Mouse (Mus musculus) brain, adult 2 months (tissue): Measurements from ENCODE around the gene Hcar1.

Experiments used
- DNase-seq: peaks from one replicate; pipeline ENCODE4 v3.0.0; 2011; ENCODE audit warnings: low read depth, low spot score

The Hcar1 gene

DNA sequence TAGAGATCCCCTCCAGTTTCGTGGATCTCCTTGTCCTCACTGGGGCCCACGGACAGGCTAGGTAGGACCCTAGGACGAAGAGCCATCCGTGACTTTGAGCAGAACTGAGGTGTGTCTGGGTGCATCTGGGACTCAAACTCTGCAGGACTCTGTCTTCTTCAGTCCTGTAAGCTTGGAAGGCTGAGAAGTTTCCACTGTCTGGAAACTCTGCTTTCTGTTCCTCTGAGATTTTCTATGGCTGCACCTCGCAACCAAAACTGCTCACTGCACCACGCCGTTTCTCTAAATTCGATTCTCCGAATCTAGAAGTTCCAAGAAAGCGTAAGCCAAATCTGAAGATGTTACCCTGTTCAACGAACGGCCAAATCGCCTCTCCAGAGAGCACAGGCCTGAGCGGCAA is 15.9 kb downstream of the Hcar1 start:
- no peak for DNase-seq

GRCm38 (mm10) chr5:123862374-123863350 is 17.2 kb downstream of the Hcar1 start:
- DNase-seq = peak; percentile 38

DNA sequence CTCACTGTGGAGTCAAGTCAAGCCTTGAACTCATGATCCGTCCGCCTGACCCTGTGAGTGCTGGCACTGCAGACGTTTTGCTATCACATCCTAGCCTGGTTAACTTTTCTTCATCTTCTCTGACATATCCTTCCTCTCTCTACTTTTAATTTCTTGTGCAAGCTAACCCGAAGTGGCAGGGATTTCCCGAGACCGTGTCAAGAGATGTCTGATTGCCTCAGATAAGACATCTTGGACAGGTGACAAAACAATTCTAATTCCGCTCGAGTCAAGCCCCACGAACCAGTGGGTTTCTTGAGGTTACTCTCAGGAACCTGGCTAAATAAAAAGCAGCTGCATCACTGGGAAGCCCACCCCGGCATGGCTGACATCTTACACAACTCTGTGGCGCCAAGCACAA is 21.0 kb downstream of the Hcar1 start:
- no peak for DNase-seq

DNA sequence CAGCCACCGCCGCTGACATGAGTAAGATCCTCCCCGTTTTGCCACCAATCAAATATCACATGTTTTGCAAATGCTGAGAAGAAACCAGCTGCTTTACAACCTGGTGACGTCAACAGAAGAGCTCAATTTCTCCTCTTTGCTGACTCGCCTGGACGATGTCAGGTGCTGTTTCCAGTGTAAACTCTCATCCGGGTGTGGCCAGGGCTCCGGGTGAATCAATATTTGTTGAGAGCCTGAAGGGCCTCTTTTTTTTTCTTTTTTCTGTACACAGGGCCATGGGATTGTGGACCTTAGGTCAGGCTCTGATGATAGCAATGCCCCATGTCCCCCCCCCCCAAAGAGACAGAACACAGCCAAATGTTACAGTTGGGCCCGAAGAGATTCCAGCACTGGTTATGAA is 25.3 kb downstream of the Hcar1 start:
- no peak for DNase-seq

GRCm38 (mm10) chr5:123853877-123854504 is 25.8 kb downstream of the Hcar1 start:
- DNase-seq = no peak

- DNase-seq = no peak
Observed at GRCm38 (mm10) chr5:123851398-123851797, 28.4 kb downstream of the Hcar1 start.

GRCm38 (mm10) chr5:123844316-123844715 is 35.5 kb downstream of the Hcar1 start:
- no peak for DNase-seq

DNA sequence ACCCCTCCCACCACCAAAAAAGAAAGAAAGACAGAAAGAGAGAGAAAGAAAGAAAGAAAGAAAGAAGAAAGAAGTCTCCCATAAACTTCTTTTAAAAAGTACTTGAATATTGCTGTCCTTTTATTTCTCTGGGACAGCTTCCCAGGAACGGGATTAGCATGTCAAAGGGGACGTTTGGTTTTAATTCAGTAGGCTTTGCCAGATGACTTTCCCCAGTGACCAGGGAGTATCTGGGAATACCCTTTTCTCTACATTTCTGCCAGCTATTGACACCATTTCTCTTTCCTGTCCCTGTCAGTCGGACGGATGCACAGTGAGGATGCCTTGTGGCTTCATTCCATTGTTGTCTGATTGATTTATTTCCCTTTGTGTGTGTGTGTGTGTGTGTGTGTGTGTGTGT is 36.0 kb downstream of the Hcar1 start:
- no peak for DNase-seq

DNA sequence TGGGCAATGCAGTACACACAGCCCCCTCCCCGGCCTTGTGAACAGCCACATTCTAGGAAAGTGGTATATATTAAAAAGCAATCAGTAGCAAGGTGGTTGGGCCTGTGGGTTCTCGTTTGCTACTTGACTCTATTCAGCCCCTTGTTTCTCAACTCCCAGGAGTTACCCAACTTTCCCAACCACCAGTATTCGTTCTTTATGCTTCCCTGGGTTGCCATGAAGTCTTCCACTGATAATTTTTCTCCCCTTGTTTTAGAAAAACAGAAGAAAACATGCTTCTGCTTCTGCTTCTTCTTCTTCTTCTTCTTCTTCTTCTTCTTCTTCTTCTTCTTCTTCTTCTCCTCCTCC is 36.9 kb downstream of the Hcar1 start:
- no peak for DNase-seq

- no peak for DNase-seq
Observed at GRCm38 (mm10) chr5:123842221-123842934, 37.4 kb downstream of the Hcar1 start.

GRCm38 (mm10) chr5:123837371-123837770 is 42.4 kb downstream of the Hcar1 start:
- no peak for DNase-seq

- no peak for DNase-seq
Observed at GRCm38 (mm10) chr5:123834836-123835235, 45.0 kb downstream of the Hcar1 start.

- no peak for DNase-seq
Observed at GRCm38 (mm10) chr5:123832309-123832708, 47.5 kb downstream of the Hcar1 start.

DNA sequence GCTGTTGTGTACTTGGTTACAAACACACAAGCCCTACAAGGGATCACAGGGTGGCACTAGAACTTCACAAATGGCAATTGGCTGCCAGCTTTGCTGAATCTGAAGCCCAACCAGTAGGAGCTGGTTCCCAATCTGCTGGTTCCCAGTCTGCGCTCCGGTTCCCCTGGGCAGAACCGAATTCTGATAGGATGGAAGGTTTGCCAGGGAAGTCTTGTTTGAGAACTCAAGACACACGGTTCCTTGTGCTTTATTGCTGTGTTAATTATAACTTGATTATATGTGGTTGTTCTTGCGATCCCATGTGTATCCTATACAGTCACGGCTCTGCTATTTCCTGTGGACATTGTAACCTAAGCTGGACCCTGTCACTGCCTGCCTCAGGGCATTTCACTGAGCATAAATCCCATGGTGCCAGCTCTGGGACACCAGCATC is 52.1 kb downstream of the Hcar1 start:
- peak; percentile 49 for DNase-seq
